Mouse (Mus musculus): ENCODE results near the gene Arhgap24.
A peak's percentile ranks its signal among the peaks of the same experiment; 100 is the strongest.

DNA sequence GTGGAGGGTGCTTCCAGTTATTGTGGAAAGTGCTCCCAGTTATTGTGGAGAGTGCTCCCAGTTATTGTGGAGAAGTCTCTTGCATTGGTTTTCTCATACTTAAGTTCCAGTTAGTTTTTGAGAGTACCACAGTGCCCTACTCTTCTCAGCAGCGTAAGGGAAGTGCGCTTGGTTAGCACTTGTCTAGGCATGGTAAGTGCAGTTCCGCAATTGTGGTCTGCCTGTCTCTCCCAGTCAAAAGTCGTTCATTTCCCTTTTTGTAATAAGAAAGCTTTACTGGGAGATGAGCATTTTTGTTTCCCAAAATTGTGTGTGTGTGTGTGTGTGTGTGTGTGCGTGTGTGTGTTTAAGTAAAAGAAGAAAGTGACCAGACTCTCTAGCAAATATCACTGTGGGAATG, 17.6 kb downstream of the Arhgap24 start:
- no peak for TF ChIP-seq CTCF (IDR thresholded peaks at IDR 0.05; ENCODE audit: low read depth)
- peak; percentile 33; the same call in 1 of the 2 replicates for TF ChIP-seq EP300 (IDR thresholded peaks at IDR 0.05; ENCODE audit: low read depth)

All from liver, postnatal 0 days (tissue).